Mouse (Mus musculus): ENCODE results near the gene Magi1.

Gene Magi1

GRCm38 (mm10) chr6:93968721-93969120 lies 315.0 kb downstream of the Magi1 start:
- DNase-seq (ENCODE audit: low spot score), result no peak

- no peak for DNase-seq (ENCODE audit: low spot score)
Observed at GRCm38 (mm10) chr6:93962757-93963336, 320.9 kb downstream of the Magi1 start.

- DNase-seq (ENCODE audit: low spot score), result no peak
Observed at GRCm38 (mm10) chr6:93961782-93962181, 321.9 kb downstream of the Magi1 start.

GRCm38 (mm10) chr6:93957172-93957571 lies 326.5 kb downstream of the Magi1 start:
- no peak for DNase-seq (ENCODE audit: low spot score)

- DNase-seq (ENCODE audit: low spot score), result no peak
Observed at GRCm38 (mm10) chr6:93946612-93947011, 337.1 kb downstream of the Magi1 start.

GRCm38 (mm10) chr6:93936359-93936758 lies 347.4 kb downstream of the Magi1 start:
- no peak for DNase-seq (ENCODE audit: low spot score)

GRCm38 (mm10) chr6:93935793-93936192 lies 347.9 kb downstream of the Magi1 start:
- no peak for DNase-seq (ENCODE audit: low spot score)

- DNase-seq (ENCODE audit: low spot score), result no peak
Observed at GRCm38 (mm10) chr6:93934700-93935099, 349.0 kb downstream of the Magi1 start.

- no peak for DNase-seq (ENCODE audit: low spot score)
Observed at GRCm38 (mm10) chr6:93924568-93924967, 359.1 kb downstream of the Magi1 start.

- DNase-seq (ENCODE audit: low spot score), result no peak
Observed at GRCm38 (mm10) chr6:93923972-93924371, 359.7 kb downstream of the Magi1 start.

- DNase-seq (ENCODE audit: low spot score), result no peak
Observed at GRCm38 (mm10) chr6:93923351-93923750, 360.4 kb downstream of the Magi1 start.

- no peak for DNase-seq (ENCODE audit: low spot score)
Observed at GRCm38 (mm10) chr6:93922931-93923330, 360.8 kb downstream of the Magi1 start.

GRCm38 (mm10) chr6:93913226-93913861 lies 370.4 kb downstream of the Magi1 start:
- DNase-seq (ENCODE audit: low spot score), result no peak

- peak; percentile 46 for DNase-seq (ENCODE audit: low spot score)
Observed at GRCm38 (mm10) chr6:93912582-93913225, 371.0 kb downstream of the Magi1 start.

- no peak for DNase-seq (ENCODE audit: low spot score)
Observed at GRCm38 (mm10) chr6:93912003-93912581, 371.6 kb downstream of the Magi1 start.

- no peak for DNase-seq (ENCODE audit: low spot score)
Observed at GRCm38 (mm10) chr6:93911420-93911819, 372.3 kb downstream of the Magi1 start.

GRCm38 (mm10) chr6:93909976-93910375 lies 373.7 kb downstream of the Magi1 start:
- no peak for DNase-seq (ENCODE audit: low spot score)

- no peak for DNase-seq (ENCODE audit: low spot score)
Observed at GRCm38 (mm10) chr6:93904987-93905386, 378.7 kb downstream of the Magi1 start.

GRCm38 (mm10) chr6:93902239-93902638 lies 381.5 kb downstream of the Magi1 start:
- no peak for DNase-seq (ENCODE audit: low spot score)

- no peak for DNase-seq (ENCODE audit: low spot score)
Observed at GRCm38 (mm10) chr6:93901408-93901807, 382.3 kb downstream of the Magi1 start.

- DNase-seq (ENCODE audit: low spot score), result no peak
Observed at GRCm38 (mm10) chr6:93897512-93897911, 386.2 kb downstream of the Magi1 start.

GRCm38 (mm10) chr6:93895721-93896120 lies 388.0 kb downstream of the Magi1 start:
- no peak for DNase-seq (ENCODE audit: low spot score)

GRCm38 (mm10) chr6:93893956-93894355 lies 389.8 kb downstream of the Magi1 start:
- DNase-seq (ENCODE audit: low spot score), result no peak

All from testis, postnatal 10 days (tissue).